Comparison of ENCODE assay signal across 12 mouse cellular contexts in genomic region chrX:7197833-7198232, GRCm38 (mm10).
"Had no signal": no experiment of that assay in that cellular context is flagged by ENCODE, and none has a peak within 500 bp of the region (broad histone marks: within the 10 kb centered on the region; RNA-seq: fewer than 3 reads in every experiment).

No protein-coding gene starts in this region.

- ATAC-seq: liver, postnatal 0 days; midbrain, embryonic 13.5 days had no signal

- H3K27me3 ChIP-seq: limb, embryonic 15.5 days; liver, embryonic 13.5 days; midbrain, embryonic 13.5 days; neural tube, embryonic 15.5 days had no signal

- H3K9ac ChIP-seq: limb, embryonic 15.5 days; liver, embryonic 13.5 days; liver, postnatal 0 days; midbrain, embryonic 13.5 days; neural tube, embryonic 15.5 days had no signal

- H3K4me3 ChIP-seq: left cerebral cortex, adult 2 months; limb, embryonic 15.5 days; liver, embryonic 13.5 days; midbrain, embryonic 13.5 days; neural tube, embryonic 15.5 days had no signal

- H3K36me3 ChIP-seq: limb, embryonic 15.5 days; liver, embryonic 13.5 days; midbrain, embryonic 13.5 days; neural tube, embryonic 15.5 days had no signal

- H3K4me2 ChIP-seq: limb, embryonic 15.5 days; liver, embryonic 13.5 days; midbrain, embryonic 13.5 days; neural tube, embryonic 15.5 days had no signal

- H3K27ac ChIP-seq: left cerebral cortex, adult 2 months; limb, embryonic 15.5 days; liver, embryonic 13.5 days; midbrain, embryonic 13.5 days; neural tube, embryonic 15.5 days had no signal

- DNase-seq: kidney, adult 18-20 months; kidney, postnatal 25 days; liver, embryonic 13.5 days; liver, postnatal 0 days; right cerebral cortex, postnatal 4 days; spleen, adult 18-20 months; thymus, adult 18-20 months; thymus, postnatal 14 days had no signal

- H3K4me1 ChIP-seq: limb, embryonic 15.5 days; liver, embryonic 13.5 days; midbrain, embryonic 13.5 days; neural tube, embryonic 15.5 days had no signal

- H3K9me3 ChIP-seq: limb, embryonic 15.5 days; liver, embryonic 13.5 days; midbrain, embryonic 13.5 days; neural tube, embryonic 15.5 days had no signal
